9 mouse cellular contexts compared by ENCODE assay signal in the genomic region with DNA sequence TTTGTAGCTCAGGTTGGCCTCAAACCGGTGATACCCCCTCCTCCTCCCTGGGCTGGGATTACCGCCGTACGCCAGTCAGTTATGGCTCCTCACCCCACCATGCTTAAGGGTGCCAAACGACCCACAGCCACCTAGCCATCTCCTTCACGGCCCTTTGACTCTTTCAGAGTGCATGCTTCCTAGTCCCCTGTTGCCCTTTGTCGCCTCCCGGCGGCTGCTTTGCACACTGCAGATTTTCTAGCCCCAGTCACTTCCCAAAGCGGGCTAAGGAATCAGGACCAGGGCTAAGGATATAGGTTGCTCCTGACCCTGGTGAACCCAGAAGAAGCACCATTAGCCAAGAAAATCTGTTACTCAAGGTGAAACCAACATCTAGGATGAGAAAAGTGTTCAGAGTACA. TPM values are rescaled to one million over a fixed set of nuclear protein-coding genes. Genes with fewer than 3 reads are reported as not detected.
DNase-seq lines count a peak whose midpoint lies in the region; ATAC-seq and TF ChIP-seq lines count a peak whose summit lies in the region.
"Had no signal": no experiment of that assay in that cellular context is flagged by ENCODE, and none has a peak within 500 bp of the region (broad histone marks: within the 10 kb centered on the region; RNA-seq: fewer than 3 reads in every experiment).

No protein-coding gene starts in this region.

- no peaks in the 10 kb centered on the region for H3K27me3 ChIP-seq in kidney, adult 2 months (replicated peaks; ENCODE audit: control insufficient read depth, insufficient read depth, low read length)
- H3K27me3 ChIP-seq: limb, embryonic 13.5 days had no signal

- TF ChIP-seq POLR2A in kidney, adult 2 months (IDR thresholded peaks at IDR 0.05; ENCODE audit: low read depth, low read length) = no peak

- TF ChIP-seq CTCF in kidney, adult 2 months (conservative IDR thresholded peaks at IDR 0.05; ENCODE audit: insufficient read depth, insufficient read length, low read depth, low read length) = peak; percentile 89

- no peaks in the 10 kb centered on the region for H3K36me3 ChIP-seq in kidney, adult 2 months (ENCODE audit: control insufficient read depth, insufficient read depth, low read length)
- H3K36me3 ChIP-seq: limb, embryonic 13.5 days had no signal

- H3K27ac ChIP-seq in kidney, adult 2 months (ENCODE audit: insufficient read depth, low read depth, low read length) = no peak overlapping the region
- H3K27ac ChIP-seq: limb, embryonic 13.5 days had no signal

- 23% methylated on average over 10 of the region's 10 CpGs for WGBS in kidney, adult 2 months

- DNase-seq in frontal cortex, postnatal 10 days (ENCODE audit: low spot score in 2 of 2) = no peak
- DNase-seq in 3T3-L1 (ENCODE audit: low read depth, low spot score) (peak; percentile 50), adipocyte (ENCODE audit: low spot score) (peak; percentile 67)
- peak; percentile 48 for DNase-seq in embryo, embryonic 10 days (ENCODE audit: low spot score)
- DNase-seq in kidney, adult 2 months = peak; percentile 75
- DNase-seq in testis, postnatal 14 days (ENCODE audit: low spot score) = peak; percentile 48

- no peaks in the 10 kb centered on the region; the same call in 1 of the 2 replicates for H3K4me1 ChIP-seq in kidney, adult 2 months (ENCODE audit: control insufficient read depth, insufficient read depth, low read length)
- H3K4me1 ChIP-seq: limb, embryonic 13.5 days had no signal

- H3K4me3 ChIP-seq in kidney, adult 2 months (ENCODE audit: insufficient read depth, low read depth, low read length) = no peak overlapping the region
- H3K4me3 ChIP-seq: limb, embryonic 13.5 days had no signal

- ATAC-seq in frontal cortex, adult (ENCODE audit: low TSS enrichment) = 0 out of 2 replicates have a peak, but pooled peaks have one; percentile 47
- ATAC-seq in megakaryocyte, adult 5-6 weeks (ENCODE audit: poor library complexity, severe bottlenecking) = peak; percentile 74

RNA-seq across cellular contexts. Expression of a gene that starts 34.9 kb away (rescaled TPM):
- 31.1 and 34.8 TPM in 2 replicates for polyA plus RNA-seq in kidney, adult 2 months (2012; rRNA removed)
- 3.0 and 3.5 TPM in 2 replicates for total RNA-seq in megakaryocyte, adult 5-6 weeks (2015)
- total RNA-seq in megakaryocyte, adult 5-6 weeks (2017) = 2.7 and 5.3 TPM in 2 replicates

RNA-seq across cellular contexts. Expression of a gene that starts 44.6 kb away (rescaled TPM):
- polyA plus RNA-seq in kidney, adult 2 months (2012; rRNA removed) = 33.0 and 54.3 TPM in 2 replicates
- total RNA-seq in megakaryocyte, adult 5-6 weeks (2015) = 75.0 and 75.5 TPM in 2 replicates
- 85.1 and 88.7 TPM in 2 replicates for total RNA-seq in megakaryocyte, adult 5-6 weeks (2017)

RNA-seq across cellular contexts. Expression of a gene that starts 53.5 kb away (rescaled TPM):
- polyA plus RNA-seq in kidney, adult 2 months (2012; rRNA removed) = 5.2 and 5.7 TPM in 2 replicates
- 0.68 and 1.1 TPM in 2 replicates for total RNA-seq in megakaryocyte, adult 5-6 weeks (2015)
- 0.40 and 0.57 TPM in 2 replicates for total RNA-seq in megakaryocyte, adult 5-6 weeks (2017)

Comparison
In these comparisons a context has a peak if more than half of its experiments do, and no peak if none do; other contexts are left out.
1. DNase-seq: peak in 3T3-L1 (single experiment), adipocyte (single experiment), embryo, embryonic 10 days (single experiment), kidney, adult 2 months (single experiment) and testis, postnatal 14 days (single experiment); none in frontal cortex, postnatal 10 days (0 of 2).